Mouse (Mus musculus) lung, postnatal 0 days (tissue): ENCODE measurements around the gene Smtnl1.

Source experiments
- CTCF ChIP-seq: IDR thresholded peaks from 2 replicates; pipeline ENCODE4 v1.5.1; 2016; ENCODE audit warnings: antibody characterized with exemption, mild to moderate bottlenecking
- EP300 ChIP-seq: IDR thresholded peaks from 2 replicates; pipeline ENCODE4 v1.6.1; 2016; ENCODE audit warnings: antibody characterized with exemption, mild to moderate bottlenecking, control low read depth

- TF ChIP-seq CTCF = no peak
- TF ChIP-seq EP300 = no peak
Observed at GRCm38 (mm10) chr2:84858551-84858950, 36.1 kb upstream of the Smtnl1 start.
